Mouse (Mus musculus) liver, embryonic 15.5 days (tissue): ENCODE measurements at regions not wholly inside any gene's neighbourhood (a gene's known extent, or its start where the extent isn't known, plus 50 kb on each side); places are given as distances from the start of the nearest gene placed in this dataset.

Experiments used
- ATAC-seq: fragments of 200-750 bp; cut with Nextera tagmentation; 2 replicates; pipeline ENCODE4 v1.8.0; 2017; ENCODE audit warnings: moderate number of reproducible peaks, mild to moderate bottlenecking, moderate library complexity; ENCODE audit not compliant: insufficient read depth
- H3K27ac ChIP-seq: fragments of 300-500 bp; sonication (generic); replicated peaks from 2 replicates; pipeline ENCODE4 v1.5.1; 2015; ENCODE audit warnings: mild to moderate bottlenecking, inconsistent platforms
- H3K27me3 ChIP-seq: fragments of 300-500 bp; sonication (generic); 2 replicates; pipeline ENCODE4 v1.6.1; 2015; ENCODE audit warnings: mild to moderate bottlenecking, inconsistent platforms
- H3K36me3 ChIP-seq: fragments of 300-500 bp; sonication (generic); replicated peaks from 2 replicates; pipeline ENCODE4 v1.6.1; 2015; ENCODE audit warnings: moderate library complexity, mild to moderate bottlenecking, inconsistent platforms
- H3K4me1 ChIP-seq: fragments of 300-500 bp; sonication (generic); replicated peaks from 2 replicates; pipeline ENCODE4 v1.6.1; 2015; ENCODE audit warnings: inconsistent platforms
- H3K4me2 ChIP-seq: fragments of 300-500 bp; sonication (generic); 2 replicates; pipeline ENCODE4 v1.6.1; 2015; ENCODE audit warnings: moderate library complexity, mild to moderate bottlenecking, inconsistent platforms
- H3K4me3 ChIP-seq: fragments of 300-500 bp; sonication (generic); replicated peaks from 2 replicates; pipeline ENCODE4 v1.5.1; 2015; ENCODE audit warnings: mild to moderate bottlenecking, inconsistent platforms
- H3K9ac ChIP-seq: fragments of 300-500 bp; sonication (generic); 2 replicates; pipeline ENCODE4 v1.6.1; 2015; ENCODE audit warnings: moderate library complexity, mild to moderate bottlenecking, inconsistent platforms
- H3K9me3 ChIP-seq: fragments of 300-500 bp; sonication (generic); replicated peaks from 2 replicates; pipeline ENCODE4 v1.6.1; 2016; ENCODE audit warnings: inconsistent platforms
- WGBS: fragments of 180-500 bp; shearing (Covaris S2); methylation state at CpG from one replicate; pipeline ENCODE4 v1.1.7; 2015; ENCODE audit warnings: mixed read lengths; ENCODE audit not compliant: insufficient replicate concordance; 5-methylcytosine and 5-hydroxymethylcytosine counted together

GRCm38 (mm10) chr6:66291576-66291975, 243.6 kb upstream of the Mad2l1 start:
- Histone ChIP-seq H3K27me3 (no peaks in the 10 kb centered on the region), H3K4me2 (no peak overlapping the region), H3K4me3 (no peak overlapping the region), H3K27ac (no peak overlapping the region), H3K36me3 (no peaks in the 10 kb centered on the region), H3K9me3 (no peaks in the 10 kb centered on the region), H3K4me1 (no peaks in the 10 kb centered on the region), H3K9ac (no peak overlapping the region)
- no peak for ATAC-seq
- 63% methylated on average over 2 of the region's 2 CpGs for whole genome bisulfite sequencing

GRCm38 (mm10) chr6:66298056-66298455, 237.1 kb upstream of the Mad2l1 start:
- 71% methylated on average over 4 of the region's 4 CpGs for WGBS
- Histone ChIP-seq H3K4me3 (no peak overlapping the region), H3K27ac (no peak overlapping the region), H3K27me3 (no peaks in the 10 kb centered on the region), H3K4me2 (no peak overlapping the region), H3K36me3 (no peaks in the 10 kb centered on the region), H3K9ac (no peak overlapping the region), H3K9me3 (no peaks in the 10 kb centered on the region), H3K4me1 (no peaks in the 10 kb centered on the region)
- no peak for ATAC-seq

DNA sequence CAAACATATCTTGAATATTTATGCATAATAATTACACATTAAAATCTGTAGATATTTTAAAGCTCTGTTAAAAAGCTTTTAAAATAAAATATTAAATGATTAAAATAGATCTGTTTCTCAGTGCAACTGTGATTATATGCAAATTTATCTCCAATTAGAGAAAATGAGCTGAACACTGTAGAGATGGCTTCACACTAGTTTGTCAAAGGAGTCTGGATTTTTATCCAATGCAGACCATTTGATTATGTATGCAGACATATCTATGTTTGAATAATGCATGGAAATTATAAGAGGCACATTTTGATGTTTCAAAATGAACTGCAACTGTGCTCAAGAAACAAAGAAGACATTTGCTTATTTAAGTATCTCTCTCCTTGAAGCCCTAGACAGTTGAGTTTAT, 235.0 kb upstream of the Mad2l1 start:
- H3K9ac ChIP-seq, result no peak overlapping the region
- no peak overlapping the region for H3K4me3 ChIP-seq
- H3K9me3 ChIP-seq, result no peaks in the 10 kb centered on the region
- H3K4me2 ChIP-seq, result no peak overlapping the region
- H3K27me3 ChIP-seq, result no peaks in the 10 kb centered on the region
- H3K36me3 ChIP-seq, result no peaks in the 10 kb centered on the region
- ATAC-seq, result no peak
- no peaks in the 10 kb centered on the region for H3K4me1 ChIP-seq
- H3K27ac ChIP-seq, result no peak overlapping the region

DNA sequence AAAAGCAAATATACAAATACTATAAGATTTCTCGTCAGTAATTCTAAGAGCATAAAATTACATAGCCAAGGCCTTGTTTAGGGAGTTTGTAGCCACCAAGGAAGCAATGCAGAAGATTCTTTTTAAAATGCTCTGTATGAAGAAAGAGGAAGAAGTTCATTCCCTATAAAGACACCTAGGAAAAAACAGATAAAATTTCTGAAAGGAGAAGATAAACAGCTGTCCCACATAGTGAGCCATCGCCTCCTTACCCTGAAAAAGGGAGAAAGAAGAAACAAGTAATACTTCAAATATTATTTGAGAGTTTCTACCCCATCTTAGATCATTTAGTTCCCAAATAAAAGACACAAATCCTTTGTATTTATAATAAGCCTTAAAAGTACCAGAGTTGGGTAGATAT, 190.3 kb upstream of the Mad2l1 start:
- ATAC-seq, result no peak
- WGBS, result 53% methylated on average over 2 of the region's 2 CpGs

GRCm38 (mm10) chr6:66347356-66347755, 187.8 kb upstream of the Mad2l1 start:
- no peaks in the 10 kb centered on the region for H3K9me3 ChIP-seq
- 25% methylated on average over 2 of the region's 2 CpGs for WGBS
- no peak overlapping the region for H3K9ac ChIP-seq
- no peak overlapping the region for H3K4me2 ChIP-seq
- H3K36me3 ChIP-seq, result no peaks in the 10 kb centered on the region
- H3K4me1 ChIP-seq, result peaks cover 7% of the 10 kb centered on the region
- H3K27ac ChIP-seq, result no peak overlapping the region
- no peaks in the 10 kb centered on the region for H3K27me3 ChIP-seq
- ATAC-seq, result peak; percentile 73
- H3K4me3 ChIP-seq, result no peak overlapping the region

More for the DNA sequence above, 190.3 kb upstream of the Mad2l1 start:
- peaks cover 7% of the 10 kb centered on the region for H3K4me1 ChIP-seq
- H3K27me3 ChIP-seq, result no peaks in the 10 kb centered on the region
- no peaks in the 10 kb centered on the region for H3K9me3 ChIP-seq
- H3K4me3 ChIP-seq, result no peak overlapping the region
- H3K27ac ChIP-seq, result no peak overlapping the region
- no peaks in the 10 kb centered on the region for H3K36me3 ChIP-seq
- no peak overlapping the region for H3K4me2 ChIP-seq
- H3K9ac ChIP-seq, result no peak overlapping the region

GRCm38 (mm10) chr6:66361130-66361529, 174.1 kb upstream of the Mad2l1 start:
- no peak overlapping the region for H3K27ac ChIP-seq
- H3K27me3 ChIP-seq, result no peaks in the 10 kb centered on the region
- H3K9me3 ChIP-seq, result no peaks in the 10 kb centered on the region
- 58% methylated on average over 3 of the region's 3 CpGs for WGBS
- no peak overlapping the region for H3K4me2 ChIP-seq
- no peaks in the 10 kb centered on the region for H3K4me1 ChIP-seq
- H3K4me3 ChIP-seq, result no peak overlapping the region
- H3K36me3 ChIP-seq, result no peaks in the 10 kb centered on the region
- no peak overlapping the region for H3K9ac ChIP-seq
- ATAC-seq, result no peak

DNA sequence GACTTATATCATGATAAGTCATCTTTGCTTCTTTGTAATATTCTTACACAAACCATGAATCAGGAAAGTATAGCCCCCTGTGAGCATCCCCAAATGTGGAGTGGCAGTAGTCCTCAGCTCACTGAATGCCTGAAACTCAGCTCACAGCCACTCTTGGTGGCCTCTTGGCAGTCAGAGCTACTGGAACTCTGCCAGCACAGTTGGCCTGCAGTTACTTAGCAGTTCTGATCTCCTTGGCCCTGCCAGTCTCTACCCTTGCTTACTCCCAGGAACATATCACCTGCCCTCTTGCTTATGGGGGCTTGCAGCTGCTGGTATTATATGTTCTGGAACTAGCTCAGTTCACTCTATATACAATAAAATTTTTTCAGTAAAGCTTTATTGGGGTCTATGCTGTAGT, 167.9 kb upstream of the Mad2l1 start:
- Histone ChIP-seq H3K27me3 (no peaks in the 10 kb centered on the region), H3K9ac (no peak overlapping the region), H3K4me1 (no peaks in the 10 kb centered on the region), H3K4me2 (no peak overlapping the region), H3K4me3 (no peak overlapping the region), H3K9me3 (no peaks in the 10 kb centered on the region), H3K27ac (no peak overlapping the region), H3K36me3 (no peaks in the 10 kb centered on the region)
- ATAC-seq, result no peak

DNA sequence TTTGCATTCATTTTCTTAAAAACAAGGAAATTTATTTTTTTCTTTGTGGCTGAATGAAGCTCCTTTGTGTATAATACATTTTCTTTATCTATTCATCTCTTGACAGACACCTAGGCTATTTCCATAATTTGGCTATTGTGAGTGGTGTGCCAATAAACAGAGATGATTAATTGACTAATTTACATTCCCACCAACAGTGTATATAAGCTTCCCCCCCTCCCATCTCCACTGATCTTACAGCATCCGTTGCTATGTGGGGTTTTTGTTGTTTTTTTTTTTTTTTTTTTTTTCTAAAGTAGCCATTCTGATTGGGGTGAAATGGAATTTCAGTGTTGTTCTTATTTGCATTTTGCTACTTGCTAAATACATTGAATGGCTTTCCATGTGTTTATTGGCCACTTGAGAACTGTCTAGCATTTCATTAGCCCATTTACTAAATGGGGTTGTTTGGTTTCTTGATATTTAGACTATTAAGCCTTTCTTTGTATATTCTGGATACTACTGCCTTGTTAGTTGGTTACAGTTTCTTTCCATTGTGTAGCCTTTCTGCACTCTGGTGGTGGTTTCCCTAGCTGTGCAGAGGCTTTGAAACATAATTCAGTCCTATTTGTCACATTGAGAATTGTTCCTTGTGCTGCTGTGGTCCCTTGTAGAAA, 153.8 kb upstream of the Mad2l1 start:
- ATAC-seq, result no peak

GRCm38 (mm10) chr6:66382347-66383010, 152.7 kb upstream of the Mad2l1 start:
- Histone ChIP-seq H3K27me3 (no peaks in the 10 kb centered on the region), H3K4me2 (no peak overlapping the region), H3K4me1 (no peaks in the 10 kb centered on the region), H3K9me3 (no peaks in the 10 kb centered on the region), H3K36me3 (no peaks in the 10 kb centered on the region), H3K27ac (no peak overlapping the region), H3K9ac (no peak overlapping the region), H3K4me3 (no peak overlapping the region)
- no peak for ATAC-seq
- WGBS, result 69% methylated on average over 2 of the region's 2 CpGs

More for the DNA sequence above, 153.8 kb upstream of the Mad2l1 start:
- Histone ChIP-seq H3K9me3 (no peaks in the 10 kb centered on the region), H3K4me1 (no peaks in the 10 kb centered on the region), H3K27ac (no peak overlapping the region), H3K9ac (no peak overlapping the region), H3K27me3 (no peaks in the 10 kb centered on the region), H3K4me2 (no peak overlapping the region), H3K4me3 (no peak overlapping the region), H3K36me3 (no peaks in the 10 kb centered on the region)
- WGBS, result 41% methylated on average over 1 of the region's 1 CpGs

DNA sequence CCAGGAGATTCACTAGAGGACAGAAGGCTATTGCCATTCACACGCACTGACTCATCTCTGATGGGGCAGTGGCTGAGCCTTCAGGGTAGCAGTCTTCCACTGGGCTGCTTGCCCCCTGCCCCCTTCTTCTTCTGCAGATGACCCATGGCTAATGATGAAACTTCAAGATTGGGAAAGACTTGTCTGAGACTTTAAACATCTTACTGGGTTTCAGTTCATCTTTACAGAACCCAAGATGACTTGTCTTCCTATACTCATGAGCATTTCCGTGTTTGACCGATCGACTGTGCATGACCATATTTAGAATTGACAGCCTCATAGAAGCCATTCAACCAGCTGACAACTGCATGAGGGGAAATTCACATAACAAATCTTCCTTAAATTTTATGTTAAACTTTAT, 140.0 kb upstream of the Mad2l1 start:
- H3K4me2 ChIP-seq, result no peak overlapping the region
- H3K4me3 ChIP-seq, result no peak overlapping the region
- 77% methylated on average over 4 of the region's 4 CpGs for WGBS
- H3K27ac ChIP-seq, result no peak overlapping the region
- no peaks in the 10 kb centered on the region for H3K36me3 ChIP-seq
- H3K9me3 ChIP-seq, result no peaks in the 10 kb centered on the region
- no peaks in the 10 kb centered on the region for H3K4me1 ChIP-seq
- H3K27me3 ChIP-seq, result no peaks in the 10 kb centered on the region
- H3K9ac ChIP-seq, result no peak overlapping the region
- no peak for ATAC-seq

DNA sequence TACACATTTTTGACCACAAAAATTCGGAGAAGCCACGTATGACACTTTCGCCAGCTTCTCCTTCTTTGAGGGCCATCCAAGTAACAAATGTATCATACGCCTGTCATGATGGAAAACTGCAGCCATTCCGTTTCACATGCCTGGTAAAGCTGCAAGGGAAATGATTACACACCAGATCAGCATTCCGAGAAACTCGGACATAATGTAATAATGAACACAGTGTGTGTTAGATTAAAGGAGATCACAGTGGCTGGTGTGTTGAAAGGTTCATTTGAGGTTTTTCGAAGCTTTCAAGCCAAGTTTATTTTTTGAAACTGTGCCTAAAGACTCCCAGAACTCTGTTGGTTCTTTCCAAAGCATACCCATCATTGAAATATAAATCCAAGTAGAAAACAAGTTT, 137.8 kb upstream of the Mad2l1 start:
- no peaks in the 10 kb centered on the region for H3K4me1 ChIP-seq
- no peak overlapping the region for H3K27ac ChIP-seq
- H3K4me2 ChIP-seq, result no peak overlapping the region
- H3K9ac ChIP-seq, result no peak overlapping the region
- no peak for ATAC-seq
- no peaks in the 10 kb centered on the region for H3K27me3 ChIP-seq
- H3K9me3 ChIP-seq, result no peaks in the 10 kb centered on the region
- 71% methylated on average over 8 of the region's 8 CpGs for WGBS
- no peaks in the 10 kb centered on the region for H3K36me3 ChIP-seq
- no peak overlapping the region for H3K4me3 ChIP-seq

GRCm38 (mm10) chr6:66398674-66399073, 136.5 kb upstream of the Mad2l1 start:
- ATAC-seq, result no peak
- no peak overlapping the region for H3K9ac ChIP-seq

More at GRCm38 (mm10) chr6:66398674-66399073, 136.5 kb upstream of the Mad2l1 start:
- H3K4me2 ChIP-seq, result no peak overlapping the region
- no peaks in the 10 kb centered on the region for H3K9me3 ChIP-seq
- no peaks in the 10 kb centered on the region for H3K4me1 ChIP-seq
- no peaks in the 10 kb centered on the region for H3K27me3 ChIP-seq
- WGBS, result 47% methylated on average over 3 of the region's 3 CpGs
- no peaks in the 10 kb centered on the region for H3K36me3 ChIP-seq
- H3K4me3 ChIP-seq, result no peak overlapping the region
- H3K27ac ChIP-seq, result no peak overlapping the region
